Mouse (Mus musculus): ENCODE results near the gene Sall1.

Gene Sall1

DNA sequence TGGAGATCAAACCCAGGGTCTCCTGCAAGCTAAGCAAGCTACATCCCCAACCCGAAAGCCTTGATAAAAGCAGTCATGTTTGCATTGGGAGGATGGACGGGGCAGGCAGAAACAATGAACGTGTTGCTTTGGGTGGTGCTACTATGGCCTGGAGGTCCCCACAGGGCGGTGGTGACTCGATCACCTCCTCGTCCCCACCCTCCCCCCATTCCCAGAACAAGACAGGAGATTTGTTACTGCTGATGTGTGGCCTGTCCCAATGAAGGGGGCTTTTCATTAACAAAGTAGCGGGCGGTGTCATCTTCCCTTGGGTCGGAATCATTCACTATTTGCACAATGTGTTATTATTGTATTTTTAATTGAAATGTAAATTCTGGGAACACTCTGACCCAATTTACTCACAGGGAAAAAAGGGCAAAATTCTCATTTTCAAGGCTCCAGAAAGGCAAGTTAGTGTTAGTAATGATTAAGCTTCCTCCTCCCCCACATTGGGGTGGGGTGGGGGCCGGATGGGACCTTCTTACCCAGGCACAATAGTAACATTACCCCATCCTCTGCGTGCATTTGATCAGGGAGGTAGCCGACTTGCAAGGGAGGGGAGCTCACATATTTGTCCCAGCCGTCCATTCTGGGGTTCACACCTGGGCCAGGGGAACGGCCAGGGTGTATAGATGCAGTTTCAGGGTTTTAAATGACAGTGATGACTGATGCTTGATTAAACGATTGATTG, 52.0 kb downstream of the Sall1 start:
- DNase-seq (ENCODE audit: low spot score) = no peak

DNA sequence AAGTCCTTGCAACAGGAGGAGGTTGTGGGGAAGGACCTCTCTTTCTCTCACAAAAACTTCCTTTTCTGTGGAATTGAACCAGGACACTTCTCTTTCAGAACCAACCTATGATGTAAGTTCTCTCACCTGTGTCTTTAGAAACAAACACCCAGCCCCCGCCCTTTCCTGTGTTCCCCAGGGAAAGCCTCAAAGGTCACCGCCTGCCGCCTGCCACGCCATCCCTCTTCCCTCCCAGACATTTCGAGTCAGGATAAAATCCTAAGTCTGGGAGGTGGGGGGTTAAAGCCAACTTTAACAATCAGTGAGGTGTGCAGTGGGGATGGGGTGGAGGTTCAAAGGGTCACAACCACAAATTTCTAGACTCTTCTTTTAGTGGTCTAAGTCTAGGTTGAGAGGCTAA, 52.8 kb downstream of the Sall1 start:
- no peak for DNase-seq (ENCODE audit: low spot score)

DNA sequence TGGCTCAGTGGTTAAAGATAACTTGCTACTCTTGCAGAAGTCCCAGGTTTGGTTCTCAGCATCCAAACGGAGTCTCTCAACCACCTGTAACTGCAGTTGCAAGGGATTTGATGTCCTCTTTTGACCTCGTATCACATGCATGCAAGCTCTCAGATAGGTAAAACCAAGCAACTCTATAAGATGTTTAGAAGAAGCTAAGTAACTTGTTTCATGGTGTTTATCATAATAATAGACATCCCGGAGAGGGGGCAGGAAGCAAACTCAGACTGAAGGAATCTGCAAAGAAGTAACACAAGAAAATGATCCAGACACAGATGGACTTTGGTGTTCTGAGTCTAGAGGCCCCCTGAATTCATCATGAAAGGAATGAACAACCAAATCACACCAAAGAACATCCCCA, 55.0 kb downstream of the Sall1 start:
- DNase-seq (ENCODE audit: low spot score) = no peak

DNA sequence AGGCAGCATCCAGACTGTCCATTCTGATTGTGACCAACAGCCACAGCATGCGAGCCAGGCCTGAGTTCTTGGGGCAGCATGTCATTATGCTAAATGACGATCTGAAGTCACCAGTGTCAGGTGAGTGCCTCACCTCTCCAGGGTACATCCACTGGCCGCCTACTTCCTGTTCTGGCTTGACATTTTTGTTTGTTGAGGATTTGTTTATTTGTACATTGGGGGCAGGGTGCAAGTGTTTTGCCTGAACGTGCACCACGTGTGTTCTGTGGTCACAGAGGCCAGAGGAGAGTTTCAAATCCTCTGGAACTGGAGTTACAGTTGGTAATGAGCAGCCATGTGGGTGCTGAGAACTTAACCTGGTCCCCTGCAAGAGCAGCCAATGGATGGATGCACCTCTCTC, 60.5 kb downstream of the Sall1 start:
- DNase-seq (ENCODE audit: low spot score) = no peak
